Mouse (Mus musculus) megakaryocyte progenitor cell, adult 5-6 weeks (primary cell): ENCODE measurements around the gene Mgll. TPM values are rescaled to one million over a fixed set of nuclear protein-coding genes. Genes with fewer than 3 reads are reported as not detected.
A peak's percentile ranks its signal among the peaks of the same experiment; 100 is the strongest.

Source experiments
- ATAC-seq: replicated peaks from 2 replicates; pipeline ENCODE4 v1.8.0; 2016; ENCODE audit warnings: mild to moderate bottlenecking, moderate TSS enrichment, inconsistent platforms; ENCODE audit not compliant: poor library complexity
- total RNA-seq, 2 experiments: library from RNA; stranded (forward) in 1 of 2; stranded (reverse) in 1 of 2; fragments of 157-497, 149-512 nt in 1 of 2; fragments of 200-1000 nt in 1 of 2; gene quantifications; 2 replicates each; pipeline versions ENCODE4 v1.2.3 to v1.2.4; 2015 to 2017

Mgll gene
- total RNA-seq, 2 experiments from 2014 or later = 1.6 to 1.9 TPM

GRCm38 (mm10) chr6:88826088-88826487, 101.9 kb downstream of the Mgll start:
- ATAC-seq = no peak

GRCm38 (mm10) chr6:88826545-88826944, 102.3 kb downstream of the Mgll start:
- peak; percentile 47 for ATAC-seq

DNA sequence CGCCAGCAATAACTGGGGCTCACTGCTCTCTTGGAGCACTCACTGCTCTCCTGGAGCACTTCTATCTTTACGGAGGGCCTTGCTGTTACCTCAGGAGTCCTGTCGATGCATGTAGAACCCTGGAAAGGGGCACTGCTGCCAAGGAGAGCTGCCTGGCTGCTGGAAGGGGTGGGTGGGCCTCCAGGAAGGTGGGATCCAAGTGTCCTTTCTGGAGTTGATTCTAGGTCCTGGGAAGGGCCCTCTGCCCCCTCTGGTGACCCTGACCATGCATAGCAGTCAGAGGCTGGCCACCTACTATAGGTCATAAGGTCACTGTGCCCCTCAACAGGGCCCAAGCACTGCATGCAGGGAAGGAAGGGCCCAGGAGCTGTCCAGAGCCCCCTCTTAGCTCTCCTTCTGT, 102.8 kb downstream of the Mgll start:
- ATAC-seq = no peak

GRCm38 (mm10) chr6:88827395-88828205, 103.4 kb downstream of the Mgll start:
- peak; percentile 69 for ATAC-seq

- ATAC-seq = no peak
Measured at GRCm38 (mm10) chr6:88828206-88829009, 104.2 kb downstream of the Mgll start.

- ATAC-seq = no peak
Measured at GRCm38 (mm10) chr6:88829579-88829978, 105.4 kb downstream of the Mgll start.

DNA sequence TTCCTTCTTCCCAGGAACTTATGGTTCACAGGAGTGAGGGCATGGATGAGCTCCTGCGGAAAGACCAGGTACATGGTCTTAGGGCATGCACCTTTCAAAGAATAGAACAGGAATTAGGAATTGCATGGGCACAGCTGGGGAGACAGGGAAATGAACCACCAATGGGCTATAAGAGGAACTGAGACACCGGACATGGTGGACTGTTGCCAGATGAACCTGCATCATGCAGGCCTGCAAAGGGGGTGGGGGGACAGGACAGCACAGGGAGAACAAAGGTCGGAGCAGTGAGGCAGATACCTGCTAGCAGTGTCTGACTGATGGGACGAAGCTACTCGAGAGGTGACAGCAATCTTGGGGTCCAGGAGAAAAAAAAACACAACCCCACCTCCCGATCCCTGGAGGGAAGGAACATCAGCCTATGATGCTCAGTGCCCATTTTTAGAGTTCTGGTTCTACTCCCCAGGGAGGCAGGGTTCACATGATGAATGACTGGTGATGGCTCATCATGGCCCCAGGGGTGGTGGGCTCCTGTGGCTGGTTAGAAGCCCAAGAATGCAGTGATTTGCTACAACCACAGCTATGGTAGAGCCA, 106.0 kb downstream of the Mgll start:
- no peak for ATAC-seq

DNA sequence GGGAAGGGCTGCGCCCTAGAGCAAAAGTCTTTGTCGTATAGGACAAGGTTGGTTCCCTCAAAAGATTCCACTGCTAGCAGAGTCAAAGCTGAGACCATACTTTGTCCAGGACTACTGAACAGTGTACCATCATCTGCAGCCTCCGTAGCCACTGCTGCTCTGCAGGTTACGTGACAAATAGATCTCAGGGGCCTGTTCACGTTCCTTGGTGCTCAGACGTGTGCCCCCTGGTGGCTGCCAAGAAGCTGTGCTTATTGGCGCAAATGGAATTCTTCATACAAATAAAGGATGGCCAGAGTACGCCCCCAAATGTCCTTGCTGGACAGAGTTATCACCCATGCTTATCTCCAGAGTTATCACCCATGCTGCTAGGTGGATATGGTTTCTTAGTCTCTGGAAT, 107.2 kb downstream of the Mgll start:
- peak; percentile 43 for ATAC-seq

DNA sequence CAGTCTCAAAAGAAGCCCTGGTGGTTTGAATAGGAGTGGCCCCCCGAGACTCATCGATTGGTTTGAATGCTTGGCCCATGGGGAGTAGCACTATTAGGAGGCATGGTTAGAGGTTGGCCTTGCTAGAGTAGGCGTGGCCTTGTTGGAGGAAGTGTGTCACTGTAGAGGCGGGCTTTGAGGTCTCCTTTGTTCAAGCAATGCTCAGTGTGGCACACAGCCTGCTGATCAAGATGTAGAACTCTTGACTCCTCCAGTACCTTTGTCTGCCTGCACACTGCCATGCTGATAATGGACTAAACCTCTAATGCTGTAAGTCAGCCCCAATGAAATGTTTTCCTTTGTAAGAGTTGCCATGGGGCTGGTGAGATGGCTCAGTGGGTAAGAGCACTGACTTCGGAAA, 108.5 kb downstream of the Mgll start:
- peak; percentile 10 for ATAC-seq

DNA sequence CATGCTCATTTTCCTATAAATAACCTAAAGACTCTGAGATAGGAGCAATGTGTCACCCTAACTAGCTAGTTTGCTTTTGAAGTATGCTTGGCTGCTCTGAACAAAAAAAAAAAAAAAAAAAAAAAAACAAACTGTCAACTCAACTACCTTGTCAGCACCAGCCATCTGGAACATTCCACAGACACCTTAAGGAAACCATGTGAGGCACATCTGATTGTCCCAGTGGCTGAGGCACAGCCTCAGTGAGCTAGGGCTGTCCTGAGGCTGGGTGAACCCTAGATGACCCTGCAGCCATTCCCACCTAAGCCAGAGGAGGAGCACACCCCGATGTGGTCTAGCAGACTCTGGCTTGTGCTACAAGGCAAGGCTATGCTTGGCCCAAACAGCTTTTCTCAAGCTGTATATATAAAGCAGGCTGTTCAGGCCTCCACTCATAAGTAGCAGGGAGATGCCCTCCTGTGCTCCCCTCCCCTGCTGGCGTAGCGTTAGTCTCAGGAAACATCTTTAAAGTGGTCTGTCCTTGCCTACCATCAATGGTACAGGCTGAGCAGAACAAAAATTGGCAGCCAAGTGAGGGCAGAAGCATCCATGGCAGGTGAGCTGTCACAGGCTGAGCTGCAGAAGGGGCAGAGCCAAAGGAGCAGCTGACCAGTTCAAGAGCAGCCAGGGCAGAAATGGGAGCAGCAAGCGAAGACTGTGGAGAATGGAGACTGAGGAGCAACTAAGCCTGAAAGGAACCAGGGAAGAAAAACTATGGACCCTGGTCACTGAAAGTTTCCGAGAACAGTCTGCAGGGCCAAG, 109.3 kb downstream of the Mgll start:
- peak; percentile 21; the same call in 1 of the 2 replicates for ATAC-seq

GRCm38 (mm10) chr6:88835047-88835446, 110.8 kb downstream of the Mgll start:
- ATAC-seq = peak; percentile 58

DNA sequence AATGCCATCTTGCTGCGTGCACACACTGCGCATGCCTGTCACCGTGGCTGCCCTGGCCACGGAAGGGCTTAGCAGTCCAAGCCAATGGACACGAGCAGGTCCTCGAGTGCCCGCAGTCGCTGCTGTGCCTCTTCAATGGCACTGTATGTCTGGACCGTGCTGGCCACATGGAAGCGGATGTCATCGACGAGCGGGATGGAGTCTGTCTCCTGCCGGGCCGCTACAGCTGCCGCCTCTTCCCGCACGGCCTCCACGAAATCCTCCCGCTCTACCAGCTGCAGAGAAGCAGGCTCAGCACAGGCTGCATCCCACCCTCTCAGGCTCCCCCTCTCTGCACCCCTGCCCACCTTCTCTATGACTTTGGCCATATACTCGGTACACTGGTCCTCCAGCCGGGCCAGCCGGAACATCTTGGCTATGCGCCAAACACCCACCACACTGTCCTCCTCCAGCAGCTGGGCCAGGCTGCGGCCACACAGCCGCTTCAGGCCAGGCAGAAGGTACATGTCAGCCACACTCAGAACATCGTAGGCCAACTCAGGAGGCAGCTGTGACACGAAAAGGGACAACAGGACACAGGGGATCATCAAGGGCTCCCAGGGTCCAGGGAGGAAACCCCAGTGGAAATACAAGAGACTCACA, 112.1 kb downstream of the Mgll start:
- ATAC-seq = no peak

GRCm38 (mm10) chr6:88837999-88838398, 113.8 kb downstream of the Mgll start:
- ATAC-seq = no peak

GRCm38 (mm10) chr6:88838613-88839012, 114.4 kb downstream of the Mgll start:
- no peak for ATAC-seq

- no peak for ATAC-seq
Measured at GRCm38 (mm10) chr6:88839135-88839970, 115.1 kb downstream of the Mgll start.

- no peak for ATAC-seq
Measured at GRCm38 (mm10) chr6:88840211-88840610, 116.0 kb downstream of the Mgll start.

DNA sequence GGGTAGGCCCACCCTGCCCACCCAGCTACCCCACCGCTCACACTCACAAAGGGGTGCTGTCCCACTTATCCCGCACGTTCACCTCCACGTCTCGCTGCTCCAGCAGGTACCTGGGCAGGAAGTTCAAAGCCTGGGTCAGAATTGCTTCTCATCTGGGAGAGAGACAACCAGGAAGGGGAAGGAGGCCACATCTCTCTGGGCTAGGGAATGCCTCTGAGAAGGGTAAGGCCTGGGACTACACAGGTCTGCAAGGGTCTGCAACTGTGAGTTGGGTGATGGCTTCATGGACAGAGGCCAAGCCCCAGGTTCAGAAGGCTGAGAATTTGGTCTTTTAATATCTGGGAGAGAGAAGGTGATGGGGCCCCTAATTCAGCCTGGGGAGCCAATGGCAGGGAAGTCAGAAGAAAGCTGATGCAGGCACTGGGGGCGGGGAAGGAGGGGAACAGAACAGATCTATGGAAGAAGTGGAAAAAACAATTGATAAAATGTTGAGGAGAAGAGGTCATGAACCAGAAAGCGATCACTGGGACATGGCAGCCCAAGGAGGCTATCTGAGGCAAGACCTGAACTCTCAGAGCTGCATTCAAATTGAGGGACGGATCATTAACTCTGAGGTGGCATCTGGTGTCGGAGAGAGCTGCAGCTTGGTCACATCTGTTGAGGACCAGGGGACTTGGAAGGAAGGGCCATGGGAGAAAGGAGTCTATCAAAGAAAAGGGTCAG, 116.7 kb downstream of the Mgll start:
- no peak for ATAC-seq

- ATAC-seq = no peak; the same call in 1 of the 2 replicates
Measured at GRCm38 (mm10) chr6:88841514-88841780, 117.2 kb downstream of the Mgll start.
